Mouse (Mus musculus): ENCODE data around the gene Gclm.
"Not testable (repeated sequence)": the region's sequence is repeated elsewhere in the genome, so short reads cannot be mapped to it uniquely, and the experiment has no call there.

Gclm gene

DNA sequence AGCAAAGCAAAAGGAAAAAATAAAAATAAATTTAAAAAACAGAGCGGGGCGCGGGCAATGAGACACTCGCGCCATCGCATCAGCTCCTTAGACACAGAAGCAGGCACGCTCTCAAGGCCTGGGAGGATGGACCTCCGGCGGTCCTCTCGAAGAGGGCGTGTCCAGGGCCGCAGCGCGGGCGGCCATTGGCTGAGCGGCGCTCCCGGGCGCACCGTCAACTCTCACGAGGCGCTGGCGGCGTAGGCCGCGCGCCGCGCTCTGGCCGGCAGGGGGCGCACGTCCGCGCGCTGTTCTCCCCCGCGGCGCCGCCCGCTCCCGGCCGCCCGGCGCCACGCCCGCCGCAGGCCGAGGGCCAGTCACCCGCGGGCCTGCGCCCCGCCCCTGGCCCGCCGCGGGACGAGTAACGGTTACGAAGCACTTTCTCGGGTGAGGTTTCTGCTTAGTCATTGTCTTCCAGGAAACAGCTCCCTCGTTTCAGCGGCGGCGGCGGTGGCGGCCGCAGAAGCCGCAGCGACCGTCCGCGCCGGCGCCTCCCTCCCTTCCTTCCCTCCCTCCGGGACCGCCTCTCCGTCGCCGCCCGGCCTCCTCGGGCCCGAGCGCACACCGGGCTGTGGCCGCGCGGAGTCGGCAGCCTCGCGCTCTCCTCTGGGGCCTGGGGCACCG, at the start of gene Gclm:
Gene Gclm (plus strand): TSS at position 343 of the 663 bp plus-strand sequence.
- peak; percentile 91 for DNase-seq

DNA sequence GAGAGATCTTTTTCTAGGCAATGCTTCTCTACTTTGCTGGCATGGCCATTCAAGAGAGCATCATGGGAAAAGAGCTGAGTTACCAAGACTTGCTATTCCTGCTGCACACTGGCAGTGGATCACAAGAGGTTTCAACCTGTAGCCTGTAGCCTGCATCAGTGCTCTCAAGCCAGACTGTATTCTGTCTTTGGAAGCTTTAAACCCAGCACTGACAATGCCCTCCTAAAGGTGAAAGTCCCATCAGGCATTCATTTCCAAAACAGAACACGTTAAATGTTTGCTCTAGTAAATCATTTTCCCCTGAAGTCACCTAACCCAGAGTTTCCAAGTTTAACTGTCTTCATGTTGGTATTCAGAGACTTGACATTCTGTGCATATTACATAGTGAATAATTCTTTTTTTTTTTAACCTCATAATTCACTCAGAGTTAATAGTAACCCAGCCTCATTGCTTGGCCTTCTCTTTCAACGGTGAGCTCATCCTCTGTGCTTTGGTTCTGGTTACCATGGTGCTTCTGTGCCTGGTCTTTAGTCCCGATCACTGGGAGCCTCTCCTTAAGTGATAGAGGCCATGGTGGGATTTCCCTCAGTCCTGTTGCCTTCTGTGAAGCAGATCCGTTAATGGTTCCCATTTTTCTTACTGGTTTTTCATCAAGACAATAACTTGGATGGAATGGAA, 48.6 kb upstream of the Gclm start:
- DNase-seq: no peak

- no peak for DNase-seq
Observed at GRCm38 (mm10) chr3:122198532-122198931, 46.8 kb upstream of the Gclm start.

DNA sequence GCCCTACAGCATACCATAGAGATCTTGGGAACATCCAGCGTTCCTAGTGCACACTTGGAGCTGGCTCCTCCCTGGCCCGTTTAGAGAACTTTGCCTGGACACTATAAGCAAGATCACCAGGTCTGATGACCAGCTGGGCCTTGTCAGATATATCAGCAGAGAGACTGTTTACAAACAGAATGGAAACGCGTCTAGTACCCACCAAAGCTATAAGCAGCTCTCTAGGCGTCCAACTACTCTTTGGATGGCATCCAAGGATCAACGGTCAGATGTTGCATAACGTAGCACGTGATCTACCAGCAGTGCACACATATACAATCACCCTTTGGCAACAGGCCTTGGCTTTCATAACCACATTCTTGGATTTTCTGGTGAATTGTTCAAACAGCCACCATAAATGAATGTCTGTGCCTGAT, 46.4 kb upstream of the Gclm start:
- DNase-seq: no peak

- DNase-seq: no peak
Observed at GRCm38 (mm10) chr3:122199600-122199999, 45.8 kb upstream of the Gclm start.

- DNase-seq: no peak
Observed at GRCm38 (mm10) chr3:122200017-122200416, 45.3 kb upstream of the Gclm start.

DNA sequence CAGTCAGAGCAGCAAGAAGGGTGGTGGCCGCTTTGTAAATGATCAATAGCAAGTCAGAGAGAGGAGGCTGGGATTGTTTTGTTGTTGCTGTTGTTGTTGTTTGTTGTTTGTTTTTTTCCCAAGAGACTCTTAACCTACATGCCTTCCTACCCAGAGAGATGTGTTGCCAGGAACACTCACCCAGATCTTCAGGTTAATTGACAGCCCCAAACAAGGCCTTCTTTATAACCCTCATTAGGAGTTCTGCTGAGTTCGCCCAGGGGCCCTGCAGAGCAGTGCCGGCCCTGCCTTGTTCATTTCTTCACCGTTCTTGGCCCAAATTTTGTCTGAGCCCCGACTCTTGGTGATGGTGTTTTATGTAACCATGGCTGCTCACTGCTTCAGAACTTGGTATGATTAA, 44.9 kb upstream of the Gclm start:
- DNase-seq: no peak

DNA sequence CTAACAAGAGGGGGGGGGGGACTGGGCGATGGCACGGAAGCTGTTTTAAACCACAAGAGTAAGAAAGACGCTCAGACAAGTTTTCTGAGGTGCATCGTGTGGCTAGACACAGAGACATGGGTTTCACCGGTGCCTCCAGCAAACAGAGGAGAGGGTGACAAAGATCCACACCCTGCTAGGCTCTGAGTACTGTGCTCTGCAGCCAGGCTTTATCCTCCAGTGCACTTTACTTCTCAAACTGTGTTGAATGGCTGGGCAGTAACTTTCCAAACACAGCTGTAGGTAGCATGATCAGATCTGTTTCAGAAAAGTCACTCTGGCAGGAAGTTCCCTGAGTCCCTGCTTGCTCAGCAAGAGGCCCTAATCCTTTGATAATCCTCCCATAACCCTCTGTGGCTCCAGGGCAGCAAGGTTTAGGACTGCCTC, 43.0 kb upstream of the Gclm start:
- DNase-seq: no peak

DNA sequence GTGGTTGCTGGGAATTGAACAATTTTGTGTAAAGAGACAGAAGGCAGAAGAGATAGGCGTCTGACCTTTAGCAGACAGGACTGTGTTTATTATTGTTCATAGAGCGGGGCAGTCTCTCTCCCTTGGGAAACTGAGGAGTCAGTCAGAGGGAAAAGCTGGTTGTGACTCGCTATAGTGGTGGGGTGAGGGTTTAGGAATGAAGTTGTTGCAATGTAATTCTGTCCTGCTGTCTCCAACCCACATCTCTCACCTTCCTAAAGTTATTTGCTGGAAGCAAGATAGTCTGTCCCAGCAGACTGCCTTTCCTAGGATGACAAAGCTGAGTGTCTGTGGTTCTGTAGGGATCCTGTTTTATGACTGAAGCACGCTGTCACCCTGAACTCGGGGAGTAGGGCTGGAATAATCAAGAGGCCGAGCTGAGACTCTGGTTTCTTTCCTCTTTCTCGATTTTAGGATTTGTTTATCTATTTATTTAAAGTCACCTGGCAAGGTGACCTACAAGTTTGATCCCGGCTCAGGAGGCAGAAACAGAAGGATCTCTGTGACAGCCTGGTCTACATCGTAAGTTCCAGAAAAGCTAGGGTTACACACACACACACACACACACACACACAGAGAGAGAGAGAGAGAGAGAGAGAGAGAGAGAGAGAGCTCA, 41.6 kb upstream of the Gclm start:
- no peak for DNase-seq

DNA sequence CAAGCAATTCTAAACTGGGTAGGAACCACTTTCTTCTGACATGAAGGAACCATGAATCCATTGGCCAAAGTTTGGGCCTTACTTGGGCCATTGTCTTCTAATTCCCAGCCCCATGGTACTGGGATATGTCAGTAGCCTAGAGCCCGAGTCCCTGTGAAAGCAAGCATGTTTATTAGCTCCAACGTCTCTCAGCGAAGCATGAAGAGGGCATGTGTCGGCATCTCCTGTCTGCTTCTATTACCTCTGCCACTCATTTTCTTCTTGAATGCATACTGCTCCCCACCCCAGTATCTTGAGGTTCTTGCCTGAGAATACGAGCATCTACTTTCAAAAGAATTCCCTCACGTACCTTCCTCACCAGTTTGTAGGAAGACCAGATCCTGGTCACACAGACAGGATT, 39.6 kb upstream of the Gclm start:
- DNase-seq: no peak

GRCm38 (mm10) chr3:122206279-122207070, 38.9 kb upstream of the Gclm start:
- DNase-seq: no peak

DNA sequence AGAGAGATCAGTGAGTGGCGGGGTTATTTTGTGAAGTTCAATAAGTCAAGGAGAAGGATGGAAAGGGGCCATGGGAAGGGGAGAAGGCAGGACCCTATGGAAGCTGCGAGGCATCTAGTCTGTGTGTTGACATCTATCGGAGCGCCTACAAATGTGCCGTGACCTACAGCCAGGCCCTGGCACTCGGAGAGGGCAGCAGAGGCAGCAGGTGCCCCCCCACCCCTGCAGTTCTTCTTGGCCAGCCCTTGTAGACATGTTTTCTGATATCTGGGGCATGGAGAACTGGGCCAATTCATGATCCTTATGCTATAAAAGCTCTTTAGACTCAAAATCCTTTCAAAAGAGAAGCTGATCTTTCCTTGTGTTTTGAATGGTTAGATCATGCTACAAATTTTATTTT, 37.6 kb upstream of the Gclm start:
- DNase-seq: no peak

- no peak for DNase-seq
Observed at GRCm38 (mm10) chr3:122208296-122209225, 36.8 kb upstream of the Gclm start.

GRCm38 (mm10) chr3:122209511-122209910, 35.8 kb upstream of the Gclm start:
- no peak for DNase-seq

DNA sequence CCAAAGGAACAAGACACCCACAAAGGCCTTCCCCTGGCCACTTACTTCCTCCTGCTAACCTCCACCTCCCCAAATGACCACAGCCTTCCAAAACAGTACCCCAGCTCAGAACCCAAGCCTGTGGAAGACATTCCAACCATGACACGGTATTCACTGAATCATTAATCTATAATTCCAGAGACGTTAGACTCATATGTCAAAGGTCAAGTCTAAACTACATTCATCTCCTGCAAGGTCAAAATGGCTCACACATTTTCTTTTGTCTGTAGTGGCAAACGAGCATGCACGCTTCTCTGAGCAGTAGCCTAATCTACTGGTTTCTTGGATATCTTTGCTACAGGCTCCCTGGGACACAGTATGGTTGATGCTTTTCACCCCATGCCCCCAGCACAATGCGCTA, 34.9 kb upstream of the Gclm start:
- DNase-seq: no peak

GRCm38 (mm10) chr3:122210846-122211245, 34.5 kb upstream of the Gclm start:
- DNase-seq: no peak

DNA sequence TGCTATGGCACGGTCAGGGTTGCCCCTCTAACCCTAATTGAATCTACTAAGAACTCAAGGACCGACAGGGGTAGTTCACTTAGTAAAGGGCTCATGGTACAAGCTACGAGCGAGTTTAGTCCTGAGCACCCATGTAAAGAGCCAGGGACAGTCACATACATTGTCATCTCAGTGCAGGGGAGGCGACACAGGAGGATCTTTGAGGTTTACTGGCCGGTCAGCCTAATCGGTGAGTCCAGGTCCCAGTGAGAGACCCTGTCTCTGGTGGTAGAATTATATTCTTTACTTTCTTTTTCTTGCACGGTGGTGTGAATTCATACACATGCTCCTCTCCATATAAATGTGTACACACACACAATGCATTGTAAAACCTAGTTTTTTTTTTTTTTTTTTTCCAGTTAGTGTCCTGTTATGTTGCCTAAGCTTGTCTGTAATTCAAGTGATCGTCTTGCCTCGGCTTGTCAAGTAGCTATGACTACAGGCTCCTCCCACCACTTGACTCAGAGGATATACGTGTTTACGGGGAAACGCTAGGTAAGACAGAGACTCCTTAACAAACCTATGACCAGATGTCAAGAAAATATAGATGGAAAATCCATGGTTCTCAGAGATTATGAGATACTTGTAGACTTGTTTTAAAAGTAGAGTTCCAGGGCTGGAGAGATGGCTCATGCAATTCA, 33.8 kb upstream of the Gclm start:
- DNase-seq: no peak

GRCm38 (mm10) chr3:122221240-122222036, 23.9 kb upstream of the Gclm start:
- no peak for DNase-seq

- DNase-seq: not testable (repeated sequence)
Observed at GRCm38 (mm10) chr3:122226972-122227371, 18.4 kb upstream of the Gclm start.

DNA sequence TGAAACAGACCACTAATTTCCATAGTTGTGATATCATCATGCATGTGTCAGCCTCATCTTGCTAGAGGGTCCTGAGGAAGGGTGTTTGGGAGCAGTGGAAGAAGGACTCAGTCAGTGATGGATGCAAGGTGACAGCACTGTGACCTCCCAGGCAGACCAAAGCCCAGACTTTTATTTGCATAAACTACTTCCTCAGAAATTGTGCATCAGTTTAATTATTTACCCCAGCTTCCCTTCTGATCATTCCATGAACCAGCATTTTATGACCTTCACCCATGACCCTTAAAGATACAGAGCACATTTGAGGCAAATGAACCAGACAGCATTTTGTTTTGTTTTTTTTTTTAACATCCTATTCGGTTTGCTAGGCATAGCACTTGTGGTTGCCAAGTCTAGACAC, 9.6 kb upstream of the Gclm start:
- no peak for DNase-seq

GRCm38 (mm10) chr3:122242876-122243275, 2.5 kb upstream of the Gclm start:
- no peak for DNase-seq

All from right cerebral cortex, postnatal 4 days (tissue).